Mouse (Mus musculus) cerebellum, adult 9-10 months (tissue): ENCODE measurements around the gene Galnt11.

Experiments used
- DNase-seq: peaks from one replicate; pipeline ENCODE4 v3.0.0; 2022

Galnt11 gene

DNA sequence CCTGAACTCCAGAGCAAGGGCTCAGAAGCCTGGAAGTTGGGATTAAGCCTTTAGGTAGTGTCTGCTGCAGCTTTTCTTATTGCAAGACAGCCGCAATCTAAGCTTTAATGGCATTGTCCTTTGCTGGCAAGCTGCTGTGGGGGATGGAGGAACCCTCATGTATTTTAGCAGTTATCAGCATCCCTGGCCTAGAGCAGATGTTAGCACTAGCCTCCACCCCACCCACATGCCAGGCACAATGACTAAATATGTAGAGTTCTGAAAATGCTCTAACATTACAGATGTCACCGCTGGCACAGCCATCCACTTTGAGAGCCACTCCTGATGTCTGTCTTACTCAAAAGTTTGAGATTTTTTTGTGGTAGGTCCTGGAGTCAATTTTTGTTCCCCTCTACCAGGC lies 35.0 kb downstream of the Galnt11 start:
- no peak for DNase-seq

- DNase-seq = no peak
Observed at GRCm38 (mm10) chr5:25261452-25261851, 39.7 kb downstream of the Galnt11 start.

- DNase-seq = no peak
Observed at GRCm38 (mm10) chr5:25262266-25262665, 40.6 kb downstream of the Galnt11 start.

DNA sequence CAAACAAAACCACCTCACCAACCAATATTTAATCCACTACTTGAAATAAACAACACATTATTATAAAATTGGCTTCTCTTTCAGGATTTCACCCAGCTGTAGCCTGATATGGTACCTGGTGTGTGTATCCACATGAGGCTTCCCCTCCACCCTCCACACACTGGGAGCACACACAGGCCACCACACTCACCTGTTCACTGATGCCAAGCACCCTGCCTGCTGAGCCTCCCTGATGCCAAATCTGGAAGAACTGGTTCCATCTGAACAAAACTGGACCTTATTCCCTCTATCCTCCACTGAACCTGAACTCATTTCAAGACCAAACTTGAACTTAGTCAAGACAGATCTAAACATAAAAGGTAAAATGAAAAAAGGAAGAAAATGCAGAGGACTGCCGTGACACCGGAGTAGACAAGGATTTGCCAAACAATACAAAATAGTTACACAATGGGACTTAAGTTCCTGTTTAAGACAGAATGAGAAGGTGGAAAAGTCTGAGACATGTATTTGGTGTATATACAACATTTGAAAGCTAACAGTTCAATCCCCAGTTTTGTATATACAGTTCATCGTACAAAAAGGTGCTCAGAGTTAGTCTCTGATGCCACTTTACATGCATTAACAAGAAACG lies 46.7 kb downstream of the Galnt11 start:
- DNase-seq = no peak

DNA sequence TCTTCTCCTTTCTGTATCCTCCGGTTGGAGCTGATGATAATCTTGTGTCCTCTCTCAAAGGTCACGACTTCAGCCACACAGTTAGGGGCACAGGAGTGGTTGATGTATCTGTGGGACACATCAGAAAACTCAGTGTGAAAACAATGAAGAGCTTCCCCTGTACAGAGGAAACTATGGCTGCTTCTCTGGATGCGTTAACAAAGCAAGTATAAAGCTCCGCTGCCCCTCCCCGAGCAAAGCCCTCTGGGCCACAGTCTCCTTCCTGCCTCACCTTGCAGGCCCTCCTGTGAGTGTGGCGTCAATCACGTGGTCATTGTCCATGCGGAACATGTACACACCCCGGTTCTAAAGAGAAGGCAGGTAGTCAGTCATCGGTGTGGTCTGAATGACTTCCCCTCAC lies 53.9 kb downstream of the Galnt11 start:
- no peak for DNase-seq

- DNase-seq = no peak
Observed at GRCm38 (mm10) chr5:25276365-25276764, 54.7 kb downstream of the Galnt11 start.

- no peak for DNase-seq
Observed at GRCm38 (mm10) chr5:25283988-25284387, 62.3 kb downstream of the Galnt11 start.

DNA sequence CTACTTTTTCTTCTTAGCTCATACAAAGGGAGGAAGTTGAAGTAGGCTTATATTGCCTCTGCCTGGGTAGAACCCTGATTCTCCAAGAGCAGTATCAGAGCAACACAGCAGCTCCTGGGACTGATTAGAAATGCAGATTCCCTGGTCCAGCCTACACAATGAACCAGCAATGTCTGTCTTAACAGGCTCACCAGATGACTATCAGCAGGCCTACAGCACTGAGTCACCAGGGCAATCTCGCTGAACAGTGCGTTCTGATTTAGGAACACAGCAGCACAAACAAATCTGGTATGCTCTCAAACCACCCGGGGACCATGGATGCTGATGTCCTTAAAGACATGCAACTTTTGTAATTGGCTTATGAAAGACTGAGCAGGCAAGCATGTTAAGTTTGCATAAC lies 75.1 kb downstream of the Galnt11 start:
- DNase-seq = no peak

GRCm38 (mm10) chr5:25310226-25310625 lies 88.5 kb downstream of the Galnt11 start:
- no peak for DNase-seq

DNA sequence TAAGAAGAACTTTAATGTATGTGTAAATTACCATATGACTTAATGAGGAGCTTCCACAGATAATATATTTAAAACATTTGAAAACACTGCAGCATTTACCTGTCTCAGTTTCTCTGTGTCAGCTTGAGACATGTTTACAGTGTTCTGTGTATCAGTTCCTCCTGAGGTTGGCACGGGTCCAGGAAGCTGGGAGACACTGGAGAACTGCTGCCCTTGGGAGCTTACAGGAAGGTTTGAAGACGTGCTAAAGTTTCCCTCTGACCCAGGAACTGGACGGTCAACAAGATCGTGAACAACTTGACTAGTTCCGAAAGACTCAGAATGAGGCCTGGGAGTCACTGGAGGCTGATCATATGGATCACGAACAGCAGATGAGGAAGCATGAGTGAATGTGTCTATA lies 92.2 kb downstream of the Galnt11 start:
- peak; percentile 9 for DNase-seq
